Mouse (Mus musculus) left cerebral cortex, adult 9 months (tissue): ENCODE results near the gene Extl1.
"Not testable (repeated sequence)": the region's sequence is repeated elsewhere in the genome, so short reads cannot be mapped to it uniquely, and the experiment has no call there.

ENCODE experiments used
- DNase-seq, 2 experiments: peaks; one replicate each; pipeline ENCODE4 v3.0.0; 2022; ENCODE audit warnings: low spot score in 2 of 2

Extl1 gene

GRCm38 (mm10) chr4:134351329-134352260 is 32.1 kb downstream of the Extl1 start:
- no peak for DNase-seq

- no peak for DNase-seq
Measured at GRCm38 (mm10) chr4:134350641-134351040, 33.0 kb downstream of the Extl1 start.

GRCm38 (mm10) chr4:134349829-134350228 is 33.8 kb downstream of the Extl1 start:
- no peak for DNase-seq

GRCm38 (mm10) chr4:134348545-134348944 is 35.1 kb downstream of the Extl1 start:
- no peak for DNase-seq

GRCm38 (mm10) chr4:134348078-134348477 is 35.6 kb downstream of the Extl1 start:
- DNase-seq: no peak

- DNase-seq: no peak
Measured at GRCm38 (mm10) chr4:134345802-134346201, 37.8 kb downstream of the Extl1 start.

GRCm38 (mm10) chr4:134344620-134345019 is 39.0 kb downstream of the Extl1 start:
- DNase-seq: no peak

- no peak for DNase-seq
Measured at GRCm38 (mm10) chr4:134343071-134344031, 40.3 kb downstream of the Extl1 start, which contains the start of gene Slc30a2. Gene Slc30a2 (plus strand): TSS chr4:134343181.

GRCm38 (mm10) chr4:134342213-134342779 is 41.4 kb downstream of the Extl1 start:
- DNase-seq: no peak

- DNase-seq: not testable (repeated sequence)
Measured at GRCm38 (mm10) chr4:134341231-134341630, 42.4 kb downstream of the Extl1 start.

GRCm38 (mm10) chr4:134330281-134330680 is 53.4 kb downstream of the Extl1 start:
- DNase-seq: no peak

GRCm38 (mm10) chr4:134328832-134329231 is 54.8 kb downstream of the Extl1 start:
- no peak for DNase-seq

GRCm38 (mm10) chr4:134328151-134328550 is 55.5 kb downstream of the Extl1 start:
- no peak for DNase-seq

- DNase-seq: no peak
Measured at GRCm38 (mm10) chr4:134326859-134327530, 56.7 kb downstream of the Extl1 start.

- DNase-seq: no peak
Measured at GRCm38 (mm10) chr4:134324655-134325054, 59.0 kb downstream of the Extl1 start.

GRCm38 (mm10) chr4:134321524-134321923 is 62.1 kb downstream of the Extl1 start:
- DNase-seq: no peak

GRCm38 (mm10) chr4:134319674-134320073 is 64.0 kb downstream of the Extl1 start:
- no peak for DNase-seq

GRCm38 (mm10) chr4:134319074-134319473 is 64.6 kb downstream of the Extl1 start:
- no peak for DNase-seq

- no peak for DNase-seq
Measured at GRCm38 (mm10) chr4:134316390-134316789, 67.3 kb downstream of the Extl1 start.

- DNase-seq: no peak
Measured at GRCm38 (mm10) chr4:134315470-134315869, 68.2 kb downstream of the Extl1 start.

- DNase-seq: no peak
Measured at GRCm38 (mm10) chr4:134314876-134315275, 68.8 kb downstream of the Extl1 start, which contains the start of gene Trim63. Gene Trim63 (plus strand): TSS chr4:134315120.
